Mouse (Mus musculus): ENCODE measurements around the gene Nav2.

GRCm38 (mm10) chr7:49496766-49497425, 588.4 kb downstream of the Nav2 start:
- TF ChIP-seq CTCF (IDR thresholded peaks at IDR 0.05; ENCODE audit: low read depth) (no peak), EP300 (optimal IDR thresholded peaks at IDR 0.05) (no peak)
